Mouse (Mus musculus): ENCODE results near the gene Sema3f.

GRCm38 (mm10) chr9:107685231-107685981 is 24.9 kb downstream of the Sema3f start:
- TF ChIP-seq CTCF (IDR thresholded peaks at IDR 0.05; ENCODE audit: borderline replicate concordance, insufficient read depth, low read depth, low read length) (peak; percentile 59), POLR2A (IDR thresholded peaks at IDR 0.05; ENCODE audit: borderline replicate concordance, insufficient read depth, low read length) (no peak)
